Mouse (Mus musculus): ENCODE data around the gene 1600015I10Rik. TPM values are rescaled to one million over a fixed set of nuclear protein-coding genes. Genes with fewer than 3 reads are reported as not detected.

The 1600015I10Rik gene
- total and polyA plus RNA-seq, 3 experiments = 0.22 TPM; not detected in 2

GRCm38 (mm10) chr6:48902511-48903406 lies 26.9 kb upstream of the 1600015I10Rik start:
- Histone ChIP-seq H3K4me1 (ENCODE audit: insufficient read depth, low read depth, low read length) (no peaks in the 10 kb centered on the region), H3K36me3 (replicated peaks) (no peaks in the 10 kb centered on the region), H3K27me3 (ENCODE audit: insufficient read depth, low read length) (peaks cover 3% of the 10 kb centered on the region; the same call in 1 of the 2 replicates), H3K4me3 (ENCODE audit: low read depth, low read length) (no peak overlapping the region), H3K9me3 (replicated peaks) (no peaks in the 10 kb centered on the region)
- no peak for DNase-seq (ENCODE audit: low spot score)
- ATAC-seq (ENCODE audit: extremely low read depth, insufficient number of reproducible peaks, low FRiP score, poor library complexity, severe bottlenecking) = no peak
- TF ChIP-seq POLR2AphosphoS5 (IDR thresholded peaks at IDR 0.05; ENCODE audit: insufficient replicate concordance, low read depth, low read length) (no peak), GATA2 (IDR thresholded peaks at IDR 0.05; ENCODE audit: borderline replicate concordance, low read depth, low read length) (no peak), CTCF (IDR thresholded peaks at IDR 0.05; ENCODE audit: low read depth, low read length) (no peak), GATA1 (IDR thresholded peaks at IDR 0.05; ENCODE audit: borderline replicate concordance, low read length) (no peak), TAL1 (conservative IDR thresholded peaks at IDR 0.05; ENCODE audit: low read depth, low read length) (no peak)

DNA sequence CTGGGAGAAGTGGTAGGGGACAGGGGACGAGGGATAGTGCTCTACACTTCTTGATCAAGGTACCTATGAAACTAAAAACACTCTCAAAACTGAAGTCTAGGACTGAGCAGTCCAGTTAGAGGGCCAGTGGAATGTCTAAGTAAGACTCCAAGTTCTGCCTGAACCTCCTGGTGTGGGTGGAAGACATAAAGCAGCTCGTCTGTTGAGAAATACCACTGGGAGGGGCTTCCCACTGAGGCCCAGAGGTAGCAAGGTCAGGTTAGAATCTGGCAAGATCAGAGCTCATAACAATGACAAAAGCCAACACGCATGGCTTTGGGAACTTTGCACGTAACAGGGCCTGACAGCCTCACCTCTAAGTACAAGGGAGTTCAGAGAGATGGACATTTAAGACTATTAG lies 26.3 kb upstream of the 1600015I10Rik start:
- H3K4me3 ChIP-seq (ENCODE audit: low read depth, low read length) = no peak overlapping the region
- no peak for TF ChIP-seq GATA1 (IDR thresholded peaks at IDR 0.05; ENCODE audit: borderline replicate concordance, low read length)
- TF ChIP-seq GATA2 (IDR thresholded peaks at IDR 0.05; ENCODE audit: borderline replicate concordance, low read depth, low read length) = no peak
- H3K27me3 ChIP-seq (ENCODE audit: insufficient read depth, low read length) = peaks cover 4% of the 10 kb centered on the region; the same call in 1 of the 2 replicates
- no peak for ATAC-seq (ENCODE audit: extremely low read depth, insufficient number of reproducible peaks, low FRiP score, poor library complexity, severe bottlenecking)
- H3K4me1 ChIP-seq (ENCODE audit: insufficient read depth, low read depth, low read length) = no peaks in the 10 kb centered on the region
- H3K9me3 ChIP-seq (replicated peaks) = no peaks in the 10 kb centered on the region
- DNase-seq (ENCODE audit: low spot score) = no peak
- no peaks in the 10 kb centered on the region for H3K36me3 ChIP-seq (replicated peaks)

DNA sequence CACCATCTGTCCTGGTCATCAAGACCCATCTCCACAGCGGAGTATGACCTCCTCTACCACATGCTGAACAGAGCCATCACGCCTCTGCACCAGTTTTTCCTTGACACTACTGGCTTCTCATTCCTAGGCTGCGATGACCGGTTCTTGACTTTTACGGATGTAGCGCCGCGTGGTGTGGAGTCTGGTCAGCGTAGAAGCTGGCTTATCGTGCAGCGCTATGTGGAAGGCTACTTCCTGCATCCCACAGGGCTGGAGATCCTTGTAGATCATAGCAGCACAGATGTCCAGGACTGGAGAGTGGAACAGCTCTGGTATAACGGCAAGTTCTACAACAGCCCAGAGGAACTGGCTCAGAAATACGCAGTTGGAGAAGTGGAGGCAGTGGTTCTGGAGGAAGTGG lies 24.1 kb upstream of the 1600015I10Rik start:
- DNase-seq (ENCODE audit: low spot score) (no peak), ATAC-seq (ENCODE audit: extremely low read depth, insufficient number of reproducible peaks, low FRiP score, poor library complexity, severe bottlenecking) (no peak)
- no peak for TF ChIP-seq CTCF (IDR thresholded peaks at IDR 0.05; ENCODE audit: low read depth, low read length)
- TF ChIP-seq TAL1 (conservative IDR thresholded peaks at IDR 0.05; ENCODE audit: low read depth, low read length) = no peak
- no peak for TF ChIP-seq GATA1 (IDR thresholded peaks at IDR 0.05; ENCODE audit: borderline replicate concordance, low read length)
- no peak for TF ChIP-seq GATA2 (IDR thresholded peaks at IDR 0.05; ENCODE audit: borderline replicate concordance, low read depth, low read length)
- no peak for TF ChIP-seq POLR2AphosphoS5 (IDR thresholded peaks at IDR 0.05; ENCODE audit: insufficient replicate concordance, low read depth, low read length)
- no peaks in the 10 kb centered on the region for H3K4me1 ChIP-seq (ENCODE audit: insufficient read depth, low read depth, low read length)
- H3K4me3 ChIP-seq (ENCODE audit: low read depth, low read length) = no peak overlapping the region
- H3K9me3 ChIP-seq (replicated peaks) = no peaks in the 10 kb centered on the region
- H3K27me3 ChIP-seq (ENCODE audit: insufficient read depth, low read length) = peaks cover 4% of the 10 kb centered on the region; the same call in 1 of the 2 replicates
- no peaks in the 10 kb centered on the region for H3K36me3 ChIP-seq (replicated peaks)

DNA sequence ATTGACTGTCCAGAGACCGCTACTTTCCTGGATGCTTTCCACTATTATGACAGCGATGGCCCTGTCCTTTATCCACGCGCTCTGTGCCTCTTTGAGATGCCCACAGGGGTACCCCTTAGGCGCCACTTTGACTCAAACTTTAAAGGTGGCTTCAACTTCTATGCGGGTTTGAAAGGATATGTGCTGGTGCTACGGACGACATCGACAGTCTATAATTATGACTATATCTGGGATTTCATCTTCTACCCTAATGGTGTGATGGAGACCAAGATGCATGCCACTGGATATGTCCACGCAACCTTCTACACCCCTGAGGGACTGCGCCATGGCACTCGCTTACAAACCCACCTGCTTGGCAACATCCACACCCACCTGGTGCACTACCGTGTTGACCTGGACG lies 23.3 kb upstream of the 1600015I10Rik start:
- ATAC-seq (ENCODE audit: extremely low read depth, insufficient number of reproducible peaks, low FRiP score, poor library complexity, severe bottlenecking) (no peak), DNase-seq (ENCODE audit: low spot score) (no peak)
- Histone ChIP-seq H3K4me1 (ENCODE audit: insufficient read depth, low read depth, low read length) (no peaks in the 10 kb centered on the region), H3K36me3 (replicated peaks) (no peaks in the 10 kb centered on the region), H3K27me3 (ENCODE audit: insufficient read depth, low read length) (peaks cover 4% of the 10 kb centered on the region; the same call in 1 of the 2 replicates), H3K9me3 (replicated peaks) (no peaks in the 10 kb centered on the region), H3K4me3 (ENCODE audit: low read depth, low read length) (no peak overlapping the region)
- TF ChIP-seq GATA2 (IDR thresholded peaks at IDR 0.05; ENCODE audit: borderline replicate concordance, low read depth, low read length) (no peak), CTCF (IDR thresholded peaks at IDR 0.05; ENCODE audit: low read depth, low read length) (no peak), TAL1 (conservative IDR thresholded peaks at IDR 0.05; ENCODE audit: low read depth, low read length) (no peak), GATA1 (IDR thresholded peaks at IDR 0.05; ENCODE audit: borderline replicate concordance, low read length) (no peak), POLR2AphosphoS5 (IDR thresholded peaks at IDR 0.05; ENCODE audit: insufficient replicate concordance, low read depth, low read length) (no peak)

- Histone ChIP-seq H3K36me3 (replicated peaks) (no peaks in the 10 kb centered on the region), H3K27me3 (ENCODE audit: insufficient read depth, low read length) (peaks cover 4% of the 10 kb centered on the region; the same call in 1 of the 2 replicates), H3K9me3 (replicated peaks) (no peaks in the 10 kb centered on the region), H3K4me1 (ENCODE audit: insufficient read depth, low read depth, low read length) (no peaks in the 10 kb centered on the region), H3K4me3 (ENCODE audit: low read depth, low read length) (no peak overlapping the region)
- no peak for DNase-seq (ENCODE audit: low spot score)
- no peak for TF ChIP-seq POLR2AphosphoS5 (IDR thresholded peaks at IDR 0.05; ENCODE audit: insufficient replicate concordance, low read depth, low read length)
- no peak for TF ChIP-seq GATA1 (IDR thresholded peaks at IDR 0.05; ENCODE audit: borderline replicate concordance, low read length)
- no peak for TF ChIP-seq TAL1 (conservative IDR thresholded peaks at IDR 0.05; ENCODE audit: low read depth, low read length)
- no peak for TF ChIP-seq GATA2 (IDR thresholded peaks at IDR 0.05; ENCODE audit: borderline replicate concordance, low read depth, low read length)
- no peak for TF ChIP-seq CTCF (IDR thresholded peaks at IDR 0.05; ENCODE audit: low read depth, low read length)
- ATAC-seq (ENCODE audit: extremely low read depth, insufficient number of reproducible peaks, low FRiP score, poor library complexity, severe bottlenecking) = no peak
These were observed 20.5 kb upstream of the 1600015I10Rik start for GRCm38 (mm10) chr6:48909229-48909628.

DNA sequence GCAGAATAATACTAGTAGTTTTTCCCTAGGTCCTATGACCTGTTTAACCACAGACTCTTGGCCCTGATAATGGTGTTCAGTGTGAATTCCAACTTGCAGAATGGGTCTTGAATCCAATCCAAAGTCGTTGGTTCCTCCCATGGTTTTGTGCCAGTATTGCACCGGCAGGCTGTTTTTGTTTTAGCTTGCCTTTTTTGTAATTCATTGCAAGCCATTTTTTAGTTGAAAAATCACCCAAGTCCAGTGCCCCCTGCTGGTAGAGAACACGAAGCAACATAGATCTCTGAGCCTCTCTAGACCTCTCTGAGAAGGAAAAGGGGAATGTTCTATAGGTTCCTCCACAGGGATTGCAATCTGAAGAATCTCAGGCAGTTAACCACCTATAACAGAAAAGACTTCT lies 17.7 kb upstream of the 1600015I10Rik start:
- Histone ChIP-seq H3K36me3 (replicated peaks) (no peaks in the 10 kb centered on the region), H3K4me3 (ENCODE audit: low read depth, low read length) (no peak overlapping the region), H3K9me3 (replicated peaks) (no peaks in the 10 kb centered on the region), H3K4me1 (ENCODE audit: insufficient read depth, low read depth, low read length) (no peaks in the 10 kb centered on the region), H3K27me3 (ENCODE audit: insufficient read depth, low read length) (peaks cover 4% of the 10 kb centered on the region; the same call in 1 of the 2 replicates)
- DNase-seq (ENCODE audit: low spot score) = no peak
- TF ChIP-seq TAL1 (conservative IDR thresholded peaks at IDR 0.05; ENCODE audit: low read depth, low read length) (no peak), CTCF (IDR thresholded peaks at IDR 0.05; ENCODE audit: low read depth, low read length) (0 out of 2 replicates have a peak, but pooled peaks have one; percentile 13)
- ATAC-seq (ENCODE audit: extremely low read depth, insufficient number of reproducible peaks, low FRiP score, poor library complexity, severe bottlenecking) = no peak

Measured in G1E (cell line).